Mouse (Mus musculus) megakaryocyte, embryonic 14.5 days (primary cell): ENCODE results near the gene Flt1. TPM values are rescaled to one million over a fixed set of nuclear protein-coding genes. Genes with fewer than 3 reads are reported as not detected.

ENCODE experiments used
- H3K27me3 ChIP-seq: replicated peaks from 2 replicates; pipeline ENCODE3; 2012; ENCODE audit warnings: inconsistent platforms
- H3K36me3 ChIP-seq: replicated peaks from 2 replicates; pipeline ENCODE3; 2012; ENCODE audit warnings: low read length, inconsistent platforms, mixed read lengths
- H3K4me1 ChIP-seq: 2 replicates; pipeline ENCODE4 v1.6.1; 2012; ENCODE audit warnings: inconsistent platforms
- H3K4me3 ChIP-seq: replicated peaks from 2 replicates; pipeline ENCODE3; 2012; ENCODE audit warnings: moderate library complexity, mild to moderate bottlenecking, inconsistent platforms
- H3K9me3 ChIP-seq: 2 replicates; pipeline ENCODE4 v1.6.1; 2012; ENCODE audit warnings: inconsistent platforms
- FLI1 ChIP-seq: IDR thresholded peaks from 2 replicates; pipeline ENCODE4 v1.6.1; 2012; ENCODE audit warnings: low read length, inconsistent platforms, mixed read lengths
- GATA1 ChIP-seq: IDR thresholded peaks from 3 replicates; pipeline ENCODE4 v1.6.1; 2012; ENCODE audit warnings: mixed read lengths, low read length, inconsistent platforms, borderline replicate concordance
- polyA plus RNA-seq: library from polyadenylated mRNA; stranded (reverse); fragments of >175 nt; gene quantifications from 2 replicates; pipeline ENCODE4 v1.2.3, GENCODE M21; 2012; ENCODE audit warnings: low replicate concordance; ENCODE audit not compliant: insufficient read depth

The Flt1 gene
- polyA plus RNA-seq, 1 experiment: 0.36 TPM

DNA sequence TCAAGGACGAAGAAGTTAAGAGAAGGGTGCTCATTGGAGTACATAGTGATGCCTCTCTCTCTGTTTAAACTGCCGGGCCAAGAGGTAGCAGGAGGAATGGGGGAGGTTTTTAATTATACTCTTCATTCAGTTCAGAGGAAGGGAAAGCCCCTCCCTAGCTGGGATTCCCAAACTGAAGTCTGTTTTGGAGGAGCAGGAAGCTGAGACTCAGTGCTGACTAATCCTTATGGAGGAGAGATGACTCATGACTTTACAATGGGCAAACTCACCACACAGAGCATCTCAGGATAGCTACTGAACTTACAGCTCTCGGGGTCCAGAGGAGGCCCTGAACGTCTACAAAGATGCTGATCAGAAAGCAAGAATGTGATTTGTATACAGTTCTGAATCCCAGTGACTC lies 18.3 kb downstream of the Flt1 start:
- Histone ChIP-seq H3K36me3 (no peaks in the 10 kb centered on the region), H3K4me1 (peaks cover 15% of the 10 kb centered on the region), H3K27me3 (peaks cover 37% of the 10 kb centered on the region), H3K9me3 (peaks cover 17% of the 10 kb centered on the region), H3K4me3 (no peak overlapping the region)
- TF ChIP-seq GATA1 (no peak), FLI1 (no peak)

- TF ChIP-seq GATA1 (no peak), FLI1 (no peak)
- Histone ChIP-seq H3K36me3 (no peaks in the 10 kb centered on the region), H3K27me3 (peaks cover 17% of the 10 kb centered on the region), H3K4me3 (no peak overlapping the region), H3K9me3 (peaks cover 14% of the 10 kb centered on the region), H3K4me1 (peaks cover 22% of the 10 kb centered on the region)
Measured at GRCm38 (mm10) chr5:147704890-147705289, 20.9 kb downstream of the Flt1 start.

- H3K36me3 ChIP-seq: no peaks in the 10 kb centered on the region
- H3K9me3 ChIP-seq: peaks cover 5% of the 10 kb centered on the region; the same call in 1 of the 2 replicates
- no peak for TF ChIP-seq FLI1
- no peak for TF ChIP-seq GATA1
- H3K4me1 ChIP-seq: peaks cover 23% of the 10 kb centered on the region
- H3K27me3 ChIP-seq: peaks cover 13% of the 10 kb centered on the region
- H3K4me3 ChIP-seq: no peak overlapping the region
Measured at GRCm38 (mm10) chr5:147702423-147702822, 23.4 kb downstream of the Flt1 start.

- Histone ChIP-seq H3K4me1 (peaks cover 18% of the 10 kb centered on the region), H3K36me3 (no peaks in the 10 kb centered on the region), H3K27me3 (peaks cover 25% of the 10 kb centered on the region), H3K9me3 (peaks cover 8% of the 10 kb centered on the region; the same call in 1 of the 2 replicates), H3K4me3 (no peak overlapping the region)
- no peak for TF ChIP-seq GATA1
- TF ChIP-seq FLI1: no peak
Measured at GRCm38 (mm10) chr5:147701024-147701423, 24.8 kb downstream of the Flt1 start.

DNA sequence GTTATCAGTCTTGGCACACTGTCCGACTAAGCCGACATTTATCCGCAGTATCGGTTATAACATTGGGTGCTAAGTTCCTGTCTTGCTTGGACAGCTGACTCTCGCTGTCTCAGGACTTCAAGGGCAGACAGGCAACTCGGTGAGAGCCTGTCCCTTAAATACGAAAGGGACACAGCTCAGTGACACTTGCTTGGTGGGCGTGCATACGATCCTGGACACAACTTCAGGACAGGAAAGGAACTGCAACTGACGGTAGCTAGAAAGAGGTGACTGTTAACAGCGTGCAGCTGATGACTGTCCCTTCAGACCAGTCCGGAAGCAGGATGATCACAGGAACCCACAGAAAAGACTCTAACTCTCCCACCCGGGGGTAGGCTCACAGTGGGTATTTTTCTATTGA lies 27.8 kb downstream of the Flt1 start:
- Histone ChIP-seq H3K4me1 (peaks cover 15% of the 10 kb centered on the region), H3K9me3 (peaks cover 19% of the 10 kb centered on the region), H3K27me3 (peaks cover 41% of the 10 kb centered on the region), H3K36me3 (no peaks in the 10 kb centered on the region), H3K4me3 (no peak overlapping the region)
- TF ChIP-seq FLI1: no peak
- TF ChIP-seq GATA1: no peak

DNA sequence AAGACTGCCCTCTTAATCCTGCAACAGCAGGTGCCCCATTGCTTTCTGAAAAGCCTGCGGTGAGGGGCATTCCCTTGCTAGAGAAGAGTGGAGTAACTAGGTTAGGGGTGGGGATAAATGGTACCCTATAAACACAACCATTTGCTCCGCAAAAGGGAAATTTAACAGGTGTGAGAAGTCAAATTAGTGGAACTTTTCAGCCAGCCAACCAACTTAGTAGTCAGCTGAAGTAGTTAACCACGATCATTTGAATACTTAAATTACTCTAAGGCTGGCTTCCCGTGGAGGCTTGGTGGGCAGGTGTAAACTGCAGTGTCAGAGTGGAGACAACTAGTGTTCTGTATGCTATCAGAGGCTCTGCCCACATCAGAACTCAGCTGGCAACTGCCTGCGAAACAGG lies 28.6 kb downstream of the Flt1 start:
- Histone ChIP-seq H3K27me3 (peaks cover 44% of the 10 kb centered on the region), H3K36me3 (no peaks in the 10 kb centered on the region), H3K9me3 (peaks cover 26% of the 10 kb centered on the region), H3K4me1 (peaks cover 15% of the 10 kb centered on the region), H3K4me3 (no peak overlapping the region)
- TF ChIP-seq FLI1 (no peak), GATA1 (no peak)

DNA sequence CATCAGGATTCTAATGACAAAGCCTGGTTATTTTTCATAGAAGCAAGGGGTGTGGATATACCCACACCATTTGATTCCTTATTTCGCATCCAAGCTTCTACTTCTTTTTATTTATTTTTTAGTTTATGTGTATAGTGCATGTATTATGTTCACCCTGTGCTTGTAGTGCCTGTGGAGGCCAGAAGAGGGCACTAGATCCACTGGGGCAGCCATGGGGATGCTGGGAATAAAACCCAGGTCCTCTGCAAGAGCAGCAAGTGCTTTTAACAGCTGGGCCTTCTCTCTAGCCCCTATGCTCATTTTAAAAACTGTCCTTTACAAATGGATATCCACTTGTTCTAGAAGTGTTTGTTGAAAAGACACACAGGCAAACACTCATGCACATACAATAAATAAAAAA lies 33.2 kb downstream of the Flt1 start:
- TF ChIP-seq GATA1 (no peak), FLI1 (no peak)
- Histone ChIP-seq H3K4me3 (no peak overlapping the region), H3K9me3 (peaks cover 27% of the 10 kb centered on the region), H3K36me3 (no peaks in the 10 kb centered on the region), H3K4me1 (peaks cover 12% of the 10 kb centered on the region), H3K27me3 (peaks cover 46% of the 10 kb centered on the region)

DNA sequence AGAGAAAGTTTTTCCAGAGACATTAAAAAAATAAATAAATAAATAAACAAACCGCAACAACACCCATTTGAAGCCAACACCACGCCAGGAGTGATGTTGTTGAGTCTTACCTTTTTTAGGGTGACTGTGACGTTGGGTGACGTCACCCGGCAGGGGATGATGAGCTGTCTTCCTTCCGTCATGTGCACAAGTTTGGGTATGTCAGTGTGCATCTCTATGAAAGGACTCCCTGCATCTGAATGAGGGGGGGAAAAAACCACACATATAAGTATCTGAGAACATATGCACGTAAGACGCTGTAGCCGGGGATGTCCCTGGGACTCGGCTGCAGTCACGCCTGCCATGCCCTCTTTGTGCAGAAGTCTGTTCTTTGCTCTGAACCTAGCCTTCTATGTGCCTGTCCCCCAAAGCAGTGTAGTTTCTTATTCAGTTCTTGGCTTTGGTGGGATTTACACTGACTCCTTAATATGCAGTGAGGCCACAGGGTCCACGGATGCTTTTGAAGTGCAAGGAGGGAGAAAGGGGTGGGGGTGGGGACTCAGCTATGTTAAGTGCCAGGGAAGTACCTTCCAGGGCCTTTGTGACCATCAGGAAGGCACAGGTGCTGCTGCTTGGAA lies 42.0 kb downstream of the Flt1 start:
- Histone ChIP-seq H3K4me3 (no peak overlapping the region), H3K9me3 (peaks cover 9% of the 10 kb centered on the region), H3K36me3 (no peaks in the 10 kb centered on the region), H3K27me3 (peaks cover 37% of the 10 kb centered on the region), H3K4me1 (no peaks in the 10 kb centered on the region)
- no peak for TF ChIP-seq GATA1
- TF ChIP-seq FLI1: no peak

- Histone ChIP-seq H3K4me1 (no peaks in the 10 kb centered on the region), H3K36me3 (no peaks in the 10 kb centered on the region)
- no peak for TF ChIP-seq GATA1
- no peak for TF ChIP-seq FLI1
Measured at GRCm38 (mm10) chr5:147681224-147681623, 44.6 kb downstream of the Flt1 start.

GRCm38 (mm10) chr5:147680711-147681110 lies 45.1 kb downstream of the Flt1 start:
- no peaks in the 10 kb centered on the region for H3K4me1 ChIP-seq
- TF ChIP-seq FLI1 (no peak), GATA1 (no peak)
- H3K27me3 ChIP-seq: peaks cover 48% of the 10 kb centered on the region
- H3K36me3 ChIP-seq: no peaks in the 10 kb centered on the region
- H3K4me3 ChIP-seq: no peak overlapping the region
- H3K9me3 ChIP-seq: peaks cover 17% of the 10 kb centered on the region

More at GRCm38 (mm10) chr5:147681224-147681623, 44.6 kb downstream of the Flt1 start:
- Histone ChIP-seq H3K4me3 (no peak overlapping the region), H3K9me3 (peaks cover 17% of the 10 kb centered on the region), H3K27me3 (peaks cover 47% of the 10 kb centered on the region)
